Mouse (Mus musculus): ENCODE measurements around the gene 1700123L14Rik. TPM values are rescaled to one million over a fixed set of nuclear protein-coding genes. Genes with fewer than 3 reads are reported as not detected.
"Not testable (repeated sequence)": the region's sequence is repeated elsewhere in the genome, so short reads cannot be mapped to it uniquely, and the experiment has no call there.

The 1700123L14Rik gene
- total RNA-seq (2021) = not detected

DNA sequence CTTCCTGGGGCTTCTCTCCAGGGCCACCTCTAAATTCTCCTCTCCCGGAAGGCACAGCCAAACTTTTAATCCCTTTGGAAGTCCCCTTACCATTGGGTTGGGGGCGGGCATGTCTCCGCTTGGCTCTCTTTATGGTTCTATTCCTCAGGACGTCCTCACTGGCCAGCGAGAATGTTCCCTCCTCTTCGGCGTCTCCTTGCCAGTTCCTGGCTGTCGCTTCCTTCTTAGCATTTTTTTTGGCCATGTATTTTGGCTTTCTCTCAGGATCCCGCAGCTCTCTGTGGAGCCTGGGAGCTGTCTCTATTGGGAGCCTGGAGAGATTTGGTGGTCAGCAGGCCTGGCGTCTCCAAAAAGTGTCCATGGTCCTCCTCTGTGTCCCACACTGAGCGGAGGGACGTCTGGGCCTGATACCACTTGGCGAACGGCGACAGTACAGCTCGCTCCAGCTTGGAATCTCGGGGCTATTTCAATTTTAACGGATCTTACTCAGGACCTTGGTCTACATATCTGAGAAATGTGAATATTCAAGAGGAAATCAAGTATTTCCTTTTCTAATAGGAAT lies at the start of gene 1700123L14Rik:
Gene 1700123L14Rik, minus strand, starts transcription at position 426 of the 562 bp plus-strand sequence.
- DNase-seq (ENCODE audit: low spot score in 2 of 2) = no peak
- intact Hi-C loops (cut with DNase I) = no loop called here

DNA sequence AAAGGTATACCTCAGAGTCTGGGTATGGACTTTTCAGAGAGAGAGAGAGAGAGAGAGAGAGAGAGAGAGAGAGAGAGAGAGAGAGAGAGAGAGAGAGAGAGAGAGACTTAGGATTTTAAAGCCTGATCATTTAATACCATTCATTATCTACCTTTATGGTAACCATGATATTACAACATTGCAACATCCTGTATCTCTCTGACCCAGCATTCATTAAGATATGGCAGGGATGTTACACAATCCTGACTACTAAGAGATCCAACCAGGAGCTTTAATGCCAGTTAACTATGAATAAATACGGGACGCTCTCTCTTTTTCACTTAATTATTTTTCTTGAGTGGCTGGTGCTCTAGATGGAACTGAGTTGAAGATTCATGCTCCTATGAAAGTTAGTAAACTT lies 39.4 kb upstream of the 1700123L14Rik start:
- no peak for DNase-seq (ENCODE audit: low spot score in 2 of 2)
- intact Hi-C loops (cut with DNase I) = no loop called here

DNA sequence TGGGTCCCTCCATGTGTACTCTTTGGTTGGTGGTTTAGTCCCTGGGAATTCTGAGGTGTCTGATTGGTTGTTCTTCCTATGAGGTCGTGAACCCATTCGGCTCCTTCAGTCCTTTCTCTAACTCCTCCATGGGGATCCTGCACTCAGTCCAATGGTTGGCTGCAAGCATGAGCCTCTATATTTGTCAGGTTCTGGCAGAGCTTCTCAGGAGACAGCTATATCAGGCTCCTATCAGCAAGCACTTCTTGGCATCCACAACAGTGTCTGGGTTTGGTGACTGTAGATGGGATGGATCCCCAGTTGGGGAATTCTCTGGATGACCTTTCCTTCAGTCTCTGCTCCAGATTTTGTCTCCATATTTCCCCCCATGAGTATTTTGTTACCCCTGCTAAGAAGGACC lies 32.9 kb upstream of the 1700123L14Rik start:
- intact Hi-C loops (cut with DNase I); DNase-seq (ENCODE audit: low spot score in 2 of 2): not testable (repeated sequence)

GRCm38 (mm10) chr6:96186517-96186916 lies 20.5 kb upstream of the 1700123L14Rik start:
- no peak for DNase-seq (ENCODE audit: low spot score in 2 of 2)
- intact Hi-C loops (cut with DNase I) = no loop called here

- intact Hi-C loops (cut with DNase I) = no loop called here
These were observed 17.3 kb upstream of the 1700123L14Rik start for GRCm38 (mm10) chr6:96183392-96183791.

DNA sequence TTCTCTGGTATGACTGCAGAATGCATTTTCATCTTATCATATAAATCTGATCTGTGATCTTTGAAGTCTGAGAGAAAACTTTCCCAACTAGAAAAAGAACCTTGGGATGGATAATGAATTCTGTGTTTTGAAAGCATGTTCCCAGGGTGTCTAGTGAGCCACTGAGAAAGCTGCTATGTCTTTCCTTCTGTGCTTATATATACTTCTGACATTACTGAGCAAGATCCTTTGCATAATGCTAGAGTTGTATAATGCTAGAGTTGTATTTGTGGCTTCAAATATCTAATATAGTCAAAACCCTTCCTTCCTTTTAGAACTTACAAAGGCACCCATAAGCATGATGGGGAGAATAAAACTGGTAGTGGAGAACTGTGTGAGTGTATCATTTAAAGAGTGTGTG lies 12.5 kb upstream of the 1700123L14Rik start:
- intact Hi-C loops (cut with DNase I) = no loop called here
- no peak for DNase-seq (ENCODE audit: low spot score in 2 of 2)

More at GRCm38 (mm10) chr6:96183392-96183791, 17.3 kb upstream of the 1700123L14Rik start:
- DNase-seq (ENCODE audit: low spot score in 2 of 2) = no peak

- intact Hi-C loops (cut with DNase I) = no loop called here
- DNase-seq (ENCODE audit: low spot score in 2 of 2) = no peak
These were observed 7.6 kb upstream of the 1700123L14Rik start for GRCm38 (mm10) chr6:96173681-96174080.

GRCm38 (mm10) chr6:96167031-96167430 lies 988 bp upstream of the 1700123L14Rik start:
- intact Hi-C loops (cut with DNase I) = no loop called here
- DNase-seq (ENCODE audit: low spot score in 2 of 2) = no peak

- peak in 1 of 2 experiments; percentile 10 for DNase-seq (ENCODE audit: low spot score in 2 of 2)
- intact Hi-C loops (cut with DNase I) = no loop called here
These were observed 640 bp downstream of the 1700123L14Rik start for GRCm38 (mm10) chr6:96165403-96165802.

GRCm38 (mm10) chr6:96143326-96143725 lies 22.7 kb downstream of the 1700123L14Rik start:
- intact Hi-C loops (cut with DNase I) = no loop called here
- DNase-seq (ENCODE audit: low spot score in 2 of 2) = no peak

- peak; percentile 67 to 79 for DNase-seq (ENCODE audit: low spot score in 2 of 2)
- intact Hi-C loops (cut with DNase I) = loop anchor here (5.0 to 10.0 kb wide), 3 partner anchors 128 to 886 kb away; no protein-coding TSS in a partner anchor
These were observed 49.3 kb downstream of the 1700123L14Rik start for GRCm38 (mm10) chr6:96116534-96117272.

- intact Hi-C loops (cut with DNase I) = loop anchor here (5.0 to 10.0 kb wide), 3 partner anchors 129 to 886 kb away; no protein-coding TSS in a partner anchor
- DNase-seq (ENCODE audit: low spot score in 2 of 2) = no peak
These were observed 49.9 kb downstream of the 1700123L14Rik start for GRCm38 (mm10) chr6:96116148-96116533.

Other genes with a start within 250 kb of the 1700123L14Rik start
- 10 to 100 TPM; 62.6 to 76.9 TPM for gene Fam19a1, start 53.1 kb downstream of the 1700123L14Rik start, total RNA-seq (2021)